Mouse (Mus musculus) urinary bladder, postnatal 36 days (tissue): ENCODE results near the gene Comt.
A peak's percentile ranks its signal among the peaks of the same experiment; 100 is the strongest.

Experiments used
- DNase-seq, 2 experiments: peaks; one replicate each; pipeline ENCODE4 v3.0.0; 2022; ENCODE audit warnings: low spot score in 2 of 2, mixed read lengths in 1 of 2

Gene Comt

DNA sequence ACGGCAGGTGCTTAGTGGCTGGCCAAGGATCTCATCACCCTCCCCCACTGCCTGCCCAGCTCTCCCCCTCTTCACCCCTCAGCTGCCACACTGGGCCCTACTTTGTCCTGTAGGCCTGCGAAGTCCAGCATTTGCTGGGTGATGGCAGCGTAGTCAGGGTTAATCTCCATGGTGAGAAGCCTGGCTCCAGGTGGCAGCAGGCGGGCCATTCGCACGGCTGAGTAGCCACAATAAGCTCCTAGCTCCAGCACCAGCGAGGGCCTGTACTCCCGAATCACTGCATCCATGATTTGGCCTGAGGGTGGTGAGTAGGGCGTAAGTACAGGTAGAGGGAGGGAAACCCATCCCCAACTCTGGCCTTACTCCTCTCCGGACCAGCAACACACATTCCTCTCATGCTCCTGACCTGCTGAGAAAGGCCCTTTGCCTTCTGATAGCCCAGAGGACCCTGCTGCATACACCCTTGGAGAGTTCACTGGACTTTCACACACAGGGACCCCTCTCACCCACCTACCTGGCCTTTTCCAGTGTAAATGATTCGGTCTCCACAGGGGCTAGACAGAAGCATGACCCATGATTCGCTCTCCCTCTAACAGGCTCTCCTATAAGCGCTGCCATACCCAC, 15.5 kb downstream of the Comt start:
- DNase-seq, result no peak

DNA sequence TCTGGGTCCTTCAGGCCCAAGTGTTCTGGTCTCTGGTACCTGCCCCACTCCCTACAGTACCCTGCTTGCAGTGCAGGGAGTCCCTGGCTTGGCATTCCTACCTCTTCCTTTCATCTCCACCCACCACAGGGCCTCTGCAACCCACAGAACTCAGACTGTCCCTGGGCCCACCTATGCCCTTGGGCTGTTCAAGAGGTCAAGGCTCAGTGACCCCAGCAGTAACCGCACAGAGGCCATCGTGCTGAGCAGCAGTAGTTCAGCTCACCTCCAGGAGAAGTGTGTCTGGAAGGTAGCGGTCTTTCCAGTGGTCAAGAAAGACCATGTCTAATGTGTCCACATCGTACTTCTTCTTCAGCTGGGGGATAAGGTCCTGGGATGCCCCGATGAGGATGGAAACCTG, 16.2 kb downstream of the Comt start:
- no peak for DNase-seq

DNA sequence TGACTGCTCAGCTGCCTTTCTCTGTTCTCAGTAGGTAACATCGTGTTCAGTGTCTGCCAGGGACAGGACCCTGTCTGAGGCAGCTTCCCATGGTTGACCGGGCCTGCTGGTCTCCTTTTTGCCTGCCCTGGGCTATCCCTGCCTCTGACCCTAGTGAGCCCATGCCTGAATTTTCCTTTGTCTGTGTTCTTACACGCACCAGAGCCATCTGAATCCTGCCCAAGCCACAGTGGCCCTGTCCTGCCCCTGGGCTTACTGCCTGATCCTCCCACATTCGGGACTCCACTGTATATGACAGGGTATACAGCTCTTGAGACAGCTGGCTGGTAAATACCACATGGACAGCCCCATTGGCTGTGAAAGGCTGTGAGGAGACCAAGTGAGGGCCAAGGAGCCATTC, 16.9 kb downstream of the Comt start:
- no peak for DNase-seq

DNA sequence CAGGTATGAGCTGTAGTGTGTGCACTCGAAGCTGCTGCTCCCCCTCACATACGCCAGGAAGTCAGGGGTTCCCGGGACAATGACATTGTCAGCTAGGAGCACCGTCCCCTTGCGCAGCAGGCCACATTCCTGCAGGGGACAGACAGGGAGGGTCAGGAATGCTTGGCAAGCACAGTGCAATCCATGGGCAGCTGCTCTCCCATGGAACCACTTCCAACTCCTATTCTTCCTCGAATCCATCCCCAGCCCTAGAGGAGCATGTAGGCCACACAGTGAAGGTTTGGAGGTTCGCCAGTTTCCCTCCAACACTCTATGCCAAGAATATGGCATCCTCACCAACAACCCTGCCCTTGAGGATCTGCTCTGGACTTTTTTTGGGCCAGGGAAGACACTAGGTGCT, 18.7 kb downstream of the Comt start:
- no peak for DNase-seq

DNA sequence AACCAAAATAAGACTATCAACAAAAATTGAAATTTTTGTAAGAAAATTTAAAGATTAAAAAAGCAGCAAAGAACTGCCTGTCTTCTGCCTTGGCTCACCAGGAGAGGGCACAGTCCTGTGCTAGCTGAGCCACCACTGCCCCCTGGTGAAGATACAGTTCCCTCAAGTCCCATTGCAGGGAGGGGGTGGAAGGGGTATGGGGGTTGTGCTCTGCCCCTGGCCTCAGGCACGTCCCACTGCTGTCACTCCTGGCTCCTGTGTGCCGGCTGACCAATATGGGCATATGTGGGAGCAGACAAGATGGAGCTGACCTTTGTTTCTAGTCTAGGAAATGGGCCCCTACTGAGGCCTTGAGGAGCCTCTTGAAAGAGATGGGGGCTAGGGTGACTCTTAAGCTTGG, 20.4 kb downstream of the Comt start:
- peak in 1 of 2 experiments; percentile 57 for DNase-seq

DNA sequence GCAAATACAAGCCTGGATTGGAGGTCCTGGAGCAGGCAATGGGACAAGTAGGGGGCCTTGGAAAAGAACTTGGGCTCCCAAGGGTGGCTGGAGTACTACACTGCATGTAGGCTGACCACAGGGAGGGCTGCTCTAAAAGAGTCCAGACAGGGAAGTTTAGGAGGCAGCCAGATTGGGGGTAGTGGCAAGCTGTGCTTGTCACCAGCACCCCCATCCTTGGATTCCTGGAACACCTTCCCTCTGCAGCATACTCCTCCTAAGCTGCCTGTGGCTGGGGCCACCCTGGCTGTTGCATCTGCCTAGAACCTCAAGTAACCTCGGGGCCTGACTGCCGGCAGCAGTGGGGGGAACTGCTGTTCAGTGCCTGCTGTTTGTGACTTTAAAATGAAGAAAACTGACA, 20.8 kb downstream of the Comt start:
- no peak for DNase-seq

DNA sequence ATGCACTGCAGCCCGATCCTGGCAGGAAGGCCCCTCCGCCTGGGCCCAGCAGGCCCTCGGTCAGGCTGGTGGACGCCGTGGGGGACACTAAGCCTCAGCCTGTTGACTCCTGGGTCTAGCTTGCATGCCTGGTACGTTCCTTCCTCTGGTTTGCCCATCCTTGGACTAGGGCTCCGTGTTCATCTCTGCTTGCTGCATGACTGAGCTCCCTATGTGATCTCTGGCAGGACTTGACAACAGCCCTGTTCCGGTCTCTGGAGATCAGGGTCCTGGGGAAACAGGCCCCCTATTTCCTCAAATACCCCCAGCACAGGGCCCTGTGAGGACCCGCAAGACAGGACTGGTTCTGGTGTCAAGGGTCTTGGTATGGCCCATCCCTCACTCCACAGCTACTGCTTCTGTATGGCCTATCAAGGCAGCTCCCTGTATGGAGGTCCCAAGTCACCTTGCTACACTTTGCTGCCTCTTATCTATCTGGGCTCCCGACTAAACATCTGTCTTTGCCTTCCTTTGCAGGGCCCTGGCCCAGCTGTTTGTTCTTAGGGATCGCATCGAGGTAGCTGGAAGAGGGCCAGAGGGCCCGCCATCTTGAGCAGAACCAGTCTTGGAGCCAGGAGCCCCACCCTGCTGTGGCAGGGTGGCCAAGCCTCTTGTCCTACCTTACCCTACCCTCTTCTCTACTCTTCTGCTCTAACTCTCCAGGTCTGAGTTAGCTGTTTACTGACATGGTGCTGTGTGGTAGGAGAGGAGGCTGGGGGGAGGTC, 21.4 kb downstream of the Comt start:
- no peak for DNase-seq

DNA sequence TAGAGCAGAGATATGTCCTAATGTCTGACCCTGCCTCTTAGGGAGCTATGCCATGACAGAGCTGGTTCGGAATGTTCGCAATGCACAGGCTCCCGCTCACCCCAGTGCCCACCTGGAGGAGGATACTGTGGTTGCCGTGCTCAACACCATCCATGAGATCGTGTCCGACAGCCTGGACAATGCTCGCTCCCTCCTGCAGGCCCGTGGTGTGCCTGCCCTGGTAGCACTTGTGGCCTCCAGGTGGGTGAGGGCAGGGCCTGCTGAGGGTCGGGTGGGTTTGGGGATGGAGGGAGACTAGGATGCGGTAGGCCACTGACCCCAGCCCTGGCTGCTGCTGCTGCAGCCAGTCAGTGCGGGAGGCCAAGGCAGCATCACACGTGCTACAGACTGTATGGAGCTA, 23.4 kb downstream of the Comt start:
- DNase-seq, result no peak

DNA sequence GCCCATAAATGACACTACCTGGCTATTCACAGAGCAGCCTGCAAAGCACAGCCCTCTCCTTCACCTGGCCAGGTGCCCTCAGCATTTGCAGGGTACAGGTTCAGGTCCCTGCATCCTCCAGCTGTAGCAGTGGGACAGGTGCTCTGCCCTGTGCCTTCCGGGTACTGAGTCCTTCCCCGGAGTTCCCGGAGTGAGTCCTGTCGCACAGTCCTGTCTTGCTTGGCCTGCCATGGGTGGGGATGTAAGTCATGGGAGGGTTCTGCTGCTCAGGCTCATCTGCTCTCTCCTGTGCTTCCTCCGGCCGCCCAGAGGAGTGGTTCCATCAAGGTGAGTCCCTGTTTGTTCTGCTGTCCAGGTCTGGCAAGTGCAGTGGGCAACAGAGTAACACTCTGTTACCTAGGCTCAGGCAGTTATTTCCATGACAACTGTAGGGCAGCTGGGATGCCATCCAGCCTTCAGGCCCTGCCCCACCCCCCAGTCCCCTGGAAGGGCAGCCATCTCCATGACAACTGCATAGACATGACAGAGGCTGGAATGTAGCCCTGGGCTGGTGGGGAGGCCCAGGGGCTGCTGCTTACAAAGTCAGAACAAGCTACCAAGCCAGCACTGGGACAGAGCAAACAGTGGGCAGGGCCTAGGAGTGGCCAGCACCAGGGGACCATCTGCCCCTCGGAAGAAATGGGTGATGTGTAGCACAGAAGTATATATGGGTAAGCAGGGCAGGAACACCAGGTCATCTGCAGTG, 26.0 kb downstream of the Comt start:
- DNase-seq, result no peak

DNA sequence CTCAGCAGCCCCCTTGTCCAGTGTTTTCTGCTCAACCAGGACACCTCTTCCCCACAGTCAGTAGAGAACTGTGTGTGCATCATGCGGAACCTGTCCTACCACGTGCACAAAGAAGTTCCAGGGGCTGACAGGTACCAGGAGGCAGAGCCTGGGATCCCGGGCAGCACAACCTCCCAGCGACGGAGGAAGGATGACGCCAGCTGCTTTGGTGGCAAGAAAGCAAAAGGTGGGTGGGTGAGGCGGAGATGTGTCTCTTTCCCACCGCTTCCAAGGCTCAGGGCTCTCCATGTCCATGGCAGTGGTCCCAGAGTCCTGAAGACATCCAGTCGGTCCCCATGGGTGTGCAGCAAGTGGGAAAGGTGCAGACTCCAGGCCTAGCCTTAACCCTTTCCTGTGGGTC, 26.6 kb downstream of the Comt start:
- no peak for DNase-seq

DNA sequence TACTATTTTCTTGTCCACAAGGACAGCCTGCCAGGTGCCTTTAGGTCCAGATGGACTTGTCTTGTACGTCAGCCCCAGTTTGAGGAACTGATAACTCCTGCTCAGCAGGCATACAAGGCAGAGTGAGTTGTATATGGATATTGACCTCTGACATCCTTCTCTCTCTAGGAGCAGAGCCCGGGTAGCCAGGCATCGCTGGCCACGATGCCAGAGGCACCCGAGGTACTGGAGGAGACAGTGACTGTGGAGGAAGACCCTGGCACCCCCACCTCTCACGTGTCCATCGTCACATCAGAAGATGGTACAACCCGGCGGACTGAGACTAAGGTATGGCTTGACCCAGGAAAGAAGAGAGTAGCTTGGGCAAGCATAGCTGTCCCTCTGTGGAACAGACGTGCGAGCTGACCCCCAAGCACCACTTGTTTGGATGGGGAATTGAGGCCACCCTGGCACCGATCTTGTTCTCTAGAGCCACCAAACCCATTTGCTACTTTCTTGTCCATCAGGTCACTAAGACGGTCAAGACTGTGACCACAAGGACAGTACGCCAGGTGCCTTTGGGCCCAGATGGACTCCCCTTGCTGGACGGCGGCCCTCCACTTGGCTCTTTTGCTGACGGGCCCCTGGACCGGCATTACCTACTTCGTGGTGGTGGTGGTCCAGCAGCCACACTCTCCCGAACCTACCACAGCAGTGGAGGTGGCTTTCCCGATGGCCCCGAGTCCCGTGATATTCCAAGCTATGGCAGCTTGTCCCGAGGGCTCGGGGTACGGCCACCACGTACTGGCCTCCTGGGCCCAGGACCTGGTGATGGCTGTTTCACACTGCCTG, 29.6 kb downstream of the Comt start:
- DNase-seq, result no peak

DNA sequence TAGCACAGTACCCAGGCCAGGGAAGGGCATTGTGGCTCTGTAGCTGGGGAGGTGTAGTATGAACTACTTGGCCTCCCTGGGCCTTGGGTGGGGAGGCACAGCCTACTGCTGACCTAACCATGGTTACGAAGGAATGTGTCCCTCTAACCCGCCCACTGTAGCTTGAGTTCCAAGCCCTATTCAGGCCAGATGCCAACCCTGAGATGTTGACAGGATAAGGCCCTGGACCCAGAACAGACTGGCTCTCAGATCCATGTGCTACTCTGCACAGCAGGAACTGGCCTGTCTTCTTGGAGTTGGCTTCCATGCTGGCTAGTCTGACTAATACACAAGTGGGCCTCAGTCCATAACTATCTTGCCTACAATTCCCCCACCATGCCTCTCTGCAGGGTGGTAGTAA, 30.5 kb downstream of the Comt start:
- DNase-seq, result peak; percentile 54 to 68

DNA sequence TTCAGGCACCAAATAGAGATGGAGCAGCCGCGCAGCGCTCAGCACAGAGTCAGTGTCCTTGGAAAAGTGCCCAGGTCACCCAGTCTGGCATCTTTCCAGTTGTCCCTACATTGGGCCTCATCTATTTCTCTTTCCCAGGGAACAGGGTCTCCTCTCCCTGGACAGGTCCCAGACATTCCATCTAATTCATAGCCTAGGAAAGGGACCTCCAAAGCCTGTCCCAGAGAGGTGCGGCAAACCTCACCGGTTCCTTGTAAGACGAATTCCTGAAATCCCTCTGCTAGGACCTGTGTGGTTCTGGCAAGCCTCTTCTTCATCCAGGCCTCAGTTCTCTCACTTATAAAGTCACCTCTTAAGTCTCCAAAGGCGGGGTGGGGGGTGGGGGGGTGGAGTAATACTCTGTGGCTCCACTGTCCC, 31.0 kb downstream of the Comt start:
- no peak for DNase-seq

DNA sequence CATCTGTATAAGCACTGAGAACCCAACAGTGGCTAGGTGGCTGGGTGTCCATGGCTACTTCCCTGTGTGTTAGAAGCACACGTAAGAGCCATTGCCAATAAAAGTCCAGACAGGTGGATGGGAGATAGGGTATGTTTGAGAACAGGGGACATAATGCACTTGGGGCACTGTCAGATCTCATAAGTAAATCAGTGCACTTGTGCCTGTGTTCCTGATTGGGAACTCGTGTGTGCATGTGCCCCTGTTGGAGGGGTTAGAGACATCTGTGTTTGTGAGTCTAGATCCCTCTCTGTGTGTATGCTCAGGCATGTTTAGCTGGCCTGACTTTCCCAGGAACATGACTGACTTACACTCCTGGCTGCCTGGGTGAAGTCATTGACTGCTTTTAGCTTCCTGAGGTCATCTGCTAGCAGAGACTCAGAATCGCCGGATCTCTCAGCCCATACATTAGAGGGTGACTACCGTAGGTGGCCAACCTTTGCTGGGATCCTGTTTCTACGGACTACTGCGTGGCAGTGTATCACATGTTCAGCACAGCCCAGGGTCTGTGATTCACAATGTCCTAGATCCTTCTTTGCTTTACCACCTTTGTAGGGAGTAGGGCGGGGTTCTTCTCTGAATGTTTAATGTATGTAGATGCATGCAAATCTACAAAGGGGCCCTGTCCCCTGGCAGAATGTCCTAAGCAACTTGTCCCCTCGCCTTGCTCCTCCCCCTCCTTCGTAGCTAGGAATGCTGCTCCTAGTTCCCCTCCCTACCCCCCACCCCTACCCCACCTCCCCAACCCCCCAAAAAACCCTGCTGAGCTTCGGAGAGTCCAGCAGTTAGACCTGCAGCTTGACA, 31.7 kb downstream of the Comt start:
- no peak for DNase-seq

DNA sequence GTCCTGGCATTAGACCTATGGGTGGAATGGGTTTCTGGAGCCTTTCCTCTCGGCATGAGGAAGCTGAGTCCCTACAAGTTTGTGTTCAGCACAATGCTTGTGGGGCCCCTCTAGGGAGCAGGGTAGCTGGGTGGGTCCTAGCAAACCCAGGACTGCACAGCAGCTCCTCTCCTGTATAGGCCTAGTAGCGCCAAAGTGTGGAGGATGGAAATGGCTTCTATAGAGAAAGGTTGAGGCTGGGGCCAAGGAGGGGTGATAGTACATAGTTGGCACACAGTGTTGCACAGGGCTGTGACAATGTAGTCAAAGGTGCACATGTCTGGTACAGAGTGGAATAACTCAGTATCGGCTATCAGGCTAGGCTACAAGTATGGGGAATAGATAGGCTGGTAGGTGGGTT, 32.6 kb downstream of the Comt start:
- no peak for DNase-seq

DNA sequence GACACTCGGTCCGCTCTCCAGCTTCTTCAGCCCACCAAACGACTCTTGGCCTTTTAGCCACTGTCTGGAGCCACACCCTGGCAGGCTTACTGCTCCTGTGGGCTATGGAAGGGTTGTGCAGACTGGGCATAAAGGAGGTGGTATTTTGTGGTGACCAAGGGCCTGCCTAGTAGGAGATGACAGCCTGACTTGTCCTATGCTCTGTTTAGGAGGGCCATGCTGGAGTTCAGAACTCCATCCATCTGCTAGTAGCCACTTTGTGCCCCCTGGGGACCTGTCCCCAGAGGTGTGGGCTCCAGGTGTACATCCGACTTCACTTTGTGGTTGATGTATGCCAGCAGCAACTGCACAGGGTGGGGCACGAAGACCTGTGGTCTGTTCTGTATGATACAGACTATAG, 33.1 kb downstream of the Comt start:
- no peak for DNase-seq

DNA sequence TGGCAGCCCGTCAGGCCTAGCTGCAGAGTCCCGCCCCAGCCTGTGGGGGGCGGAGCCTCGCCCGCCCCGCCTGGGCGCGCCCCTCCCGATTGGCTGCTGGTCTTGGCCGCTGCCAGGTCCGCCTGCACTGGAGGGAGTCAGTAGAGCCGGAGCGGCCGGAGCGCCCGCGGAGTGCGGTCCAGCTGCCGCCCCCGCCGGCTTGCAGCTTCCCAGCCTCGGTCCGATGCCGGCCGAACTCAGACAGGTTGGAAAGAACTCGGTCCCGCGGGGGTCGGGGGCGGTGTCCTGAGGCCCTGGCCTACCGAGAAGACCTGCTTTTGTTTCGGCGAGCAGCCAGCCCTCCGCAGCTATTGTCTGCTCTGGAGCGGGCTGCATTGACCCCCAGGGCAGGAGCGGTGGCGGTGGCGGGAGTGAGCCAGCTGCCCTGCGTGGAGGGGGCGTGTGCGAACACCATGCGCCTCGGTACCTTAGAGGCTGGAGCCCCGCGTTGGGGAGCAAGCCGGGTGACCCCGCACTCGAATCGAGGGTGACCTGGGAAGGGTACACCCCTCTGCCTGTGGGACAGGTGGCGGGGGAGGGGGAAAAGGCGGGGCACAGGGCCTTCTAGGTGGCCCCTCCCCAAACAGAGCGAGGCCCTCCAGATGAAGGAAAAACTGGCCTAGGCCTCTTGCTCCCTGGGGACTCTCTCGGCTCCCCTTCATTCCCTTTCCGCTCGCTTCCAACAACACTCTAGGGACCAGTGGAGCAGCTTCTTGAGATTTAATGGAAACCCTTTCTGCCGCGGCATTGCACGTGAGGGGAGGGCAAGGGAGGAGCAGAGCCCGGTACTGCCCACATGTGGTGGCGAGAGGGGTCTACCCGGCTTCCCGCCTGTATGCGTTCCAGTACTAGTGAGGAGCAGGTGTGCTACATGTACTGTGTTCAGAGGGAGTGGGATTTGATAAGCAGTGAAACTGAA, 33.9 kb downstream of the Comt start:
- DNase-seq, result peak; percentile 82 to 88

DNA sequence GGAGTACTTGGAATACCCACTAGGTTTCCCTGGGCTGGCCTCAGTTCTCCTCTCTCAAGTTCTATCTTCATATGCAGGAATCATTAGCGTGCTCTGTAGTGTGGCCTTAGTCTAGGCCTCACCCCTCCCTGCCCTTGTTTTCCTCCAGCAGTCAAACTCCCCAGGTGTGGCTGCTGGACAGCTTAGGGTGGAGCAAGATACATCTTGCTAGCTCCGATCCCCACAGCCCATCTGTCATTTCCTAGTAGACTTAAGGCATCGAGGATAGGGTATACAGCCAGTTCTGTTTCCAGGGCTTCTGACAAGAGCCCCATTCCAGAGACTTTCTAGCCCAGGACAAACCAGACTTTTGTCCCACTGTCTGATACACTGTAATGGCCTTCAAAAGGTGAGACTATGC, 34.9 kb downstream of the Comt start:
- DNase-seq, result no peak

DNA sequence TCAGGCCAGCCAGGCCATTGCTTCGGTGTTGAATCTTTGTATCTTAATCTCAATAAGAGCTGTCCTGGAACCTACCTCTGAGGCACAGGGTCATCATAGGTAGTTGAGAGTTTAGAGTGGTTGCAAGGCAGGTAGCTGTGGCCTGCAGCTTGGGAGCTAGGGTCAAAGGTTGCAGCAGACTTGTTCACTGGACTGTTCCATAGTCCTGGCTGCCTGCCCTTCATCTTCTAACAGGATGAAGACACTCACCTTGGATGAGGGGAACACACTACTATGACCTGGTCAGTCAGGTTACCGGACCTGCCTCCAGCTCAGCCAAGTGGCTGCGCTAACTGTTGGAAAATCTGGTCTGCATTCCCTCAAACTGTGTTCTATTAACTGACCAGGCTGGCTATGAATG, 35.5 kb downstream of the Comt start:
- no peak for DNase-seq

DNA sequence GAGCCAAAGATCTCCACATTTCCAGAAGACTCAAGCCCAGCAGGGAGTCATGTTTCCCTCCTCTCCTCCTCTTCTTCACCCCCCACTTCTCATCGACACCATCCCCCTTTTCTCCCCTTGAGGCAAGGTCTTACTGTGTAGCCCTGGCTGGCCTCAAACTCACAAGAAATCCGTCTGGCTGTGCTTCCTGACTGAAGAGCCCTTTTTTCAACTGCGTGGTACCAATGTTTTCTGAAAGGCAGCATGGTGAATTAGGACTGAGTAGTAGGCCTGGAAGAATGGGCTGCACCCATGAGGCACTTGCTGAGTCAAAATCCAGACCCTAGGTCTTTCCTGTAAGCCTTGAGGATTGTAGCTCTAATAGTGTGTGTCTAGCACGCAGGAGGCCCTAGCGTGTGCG, 36.3 kb downstream of the Comt start:
- DNase-seq, result no peak
